Mouse (Mus musculus): ENCODE measurements around the gene Git2.
A peak's percentile ranks its signal among the peaks of the same experiment; 100 is the strongest.

Gene Git2

GRCm38 (mm10) chr5:114761980-114762379 lies 13.3 kb downstream of the Git2 start:
- DNase-seq: no peak

- DNase-seq: no peak
Measured at GRCm38 (mm10) chr5:114759536-114760090, 15.7 kb downstream of the Git2 start.

GRCm38 (mm10) chr5:114753384-114753783 lies 21.9 kb downstream of the Git2 start:
- DNase-seq: peak; percentile 98

GRCm38 (mm10) chr5:114752397-114752796 lies 22.9 kb downstream of the Git2 start:
- DNase-seq: no peak

GRCm38 (mm10) chr5:114750325-114750724 lies 25.0 kb downstream of the Git2 start:
- DNase-seq: no peak

GRCm38 (mm10) chr5:114747521-114747920 lies 27.8 kb downstream of the Git2 start:
- no peak for DNase-seq

GRCm38 (mm10) chr5:114746886-114747285 lies 28.4 kb downstream of the Git2 start:
- no peak for DNase-seq

- DNase-seq: no peak
Measured at GRCm38 (mm10) chr5:114745581-114745980, 29.7 kb downstream of the Git2 start.

- no peak for DNase-seq
Measured at GRCm38 (mm10) chr5:114743697-114744090, 31.6 kb downstream of the Git2 start.

- peak; percentile 85 for DNase-seq
Measured at GRCm38 (mm10) chr5:114742998-114743696, 32.2 kb downstream of the Git2 start.

GRCm38 (mm10) chr5:114742572-114742971 lies 32.7 kb downstream of the Git2 start:
- no peak for DNase-seq

- DNase-seq: no peak
Measured at GRCm38 (mm10) chr5:114740595-114740994, 34.7 kb downstream of the Git2 start.

- DNase-seq: peak; percentile 73
Measured at GRCm38 (mm10) chr5:114738707-114739241, 36.5 kb downstream of the Git2 start.

GRCm38 (mm10) chr5:114737090-114737887 lies 38.0 kb downstream of the Git2 start:
- no peak for DNase-seq

GRCm38 (mm10) chr5:114733606-114734005 lies 41.7 kb downstream of the Git2 start:
- no peak for DNase-seq

- DNase-seq: no peak
Measured at GRCm38 (mm10) chr5:114731969-114732368, 43.3 kb downstream of the Git2 start.

GRCm38 (mm10) chr5:114731498-114731897 lies 43.8 kb downstream of the Git2 start:
- DNase-seq: no peak

- DNase-seq: no peak
Measured at GRCm38 (mm10) chr5:114730129-114730528, 45.2 kb downstream of the Git2 start.

- no peak for DNase-seq
Measured at GRCm38 (mm10) chr5:114728160-114728559, 47.2 kb downstream of the Git2 start.

- DNase-seq: no peak
Measured at GRCm38 (mm10) chr5:114722846-114723245, 52.5 kb downstream of the Git2 start.

- no peak for DNase-seq
Measured at GRCm38 (mm10) chr5:114721969-114722368, 53.3 kb downstream of the Git2 start.

- DNase-seq: no peak
Measured at GRCm38 (mm10) chr5:114720784-114721183, 54.5 kb downstream of the Git2 start.

- peak; percentile 74 for DNase-seq
Measured at GRCm38 (mm10) chr5:114719928-114720270, 55.4 kb downstream of the Git2 start.

All from cerebellum, adult 9-11 months (tissue).